Mouse (Mus musculus) midbrain, embryonic 10.5 days (tissue): ENCODE data around the gene Reck. TPM values are rescaled to one million over a fixed set of nuclear protein-coding genes. Genes with fewer than 3 reads are reported as not detected.

ENCODE experiments used
- DNase-seq: peaks from one replicate; pipeline ENCODE4 v3.0.0-alpha.2; 2017; ENCODE audit warnings: low spot score
- H3K27ac ChIP-seq: fragments of 300-500 bp; sonication (generic); replicated peaks from 2 replicates; pipeline ENCODE4 v1.5.1; 2016; ENCODE audit warnings: mild to moderate bottlenecking
- H3K27me3 ChIP-seq: fragments of 300-500 bp; sonication (generic); 2 replicates; pipeline ENCODE4 v1.6.1; 2016; ENCODE audit warnings: low read depth, mild to moderate bottlenecking; ENCODE audit not compliant: poor library complexity, severe bottlenecking
- H3K36me3 ChIP-seq: fragments of 300-500 bp; sonication (generic); 2 replicates; pipeline ENCODE4 v1.6.1; 2016; ENCODE audit warnings: mild to moderate bottlenecking, moderate library complexity
- H3K4me1 ChIP-seq: fragments of 300-500 bp; sonication (generic); 2 replicates; pipeline ENCODE4 v1.6.1; 2016
- H3K4me3 ChIP-seq: fragments of 300-500 bp; sonication (generic); 2 replicates; pipeline ENCODE4 v1.5.1; 2016; ENCODE audit warnings: mild to moderate bottlenecking, moderate library complexity
- H3K9me3 ChIP-seq: fragments of 300-500 bp; sonication (generic); replicated peaks from 2 replicates; pipeline ENCODE4 v1.6.1; 2016; ENCODE audit warnings: mild to moderate bottlenecking
- WGBS: fragments of 180-500 bp; shearing (Covaris S2); methylation state at CpG from one replicate; pipeline ENCODE4 v1.1.7; 2016; 5-methylcytosine and 5-hydroxymethylcytosine counted together
- polyA plus RNA-seq: library from polyadenylated mRNA; unstranded; fragments of >200 nt; fragmentation: Nextera tagmentation; extraction: Ambion mirVana; gene quantifications from 2 replicates; pipeline ENCODE4 v1.2.1, GENCODE M21; 2016

Gene Reck
- polyA plus RNA-seq, 1 experiment from 2014 or later: 8.7 TPM

DNA sequence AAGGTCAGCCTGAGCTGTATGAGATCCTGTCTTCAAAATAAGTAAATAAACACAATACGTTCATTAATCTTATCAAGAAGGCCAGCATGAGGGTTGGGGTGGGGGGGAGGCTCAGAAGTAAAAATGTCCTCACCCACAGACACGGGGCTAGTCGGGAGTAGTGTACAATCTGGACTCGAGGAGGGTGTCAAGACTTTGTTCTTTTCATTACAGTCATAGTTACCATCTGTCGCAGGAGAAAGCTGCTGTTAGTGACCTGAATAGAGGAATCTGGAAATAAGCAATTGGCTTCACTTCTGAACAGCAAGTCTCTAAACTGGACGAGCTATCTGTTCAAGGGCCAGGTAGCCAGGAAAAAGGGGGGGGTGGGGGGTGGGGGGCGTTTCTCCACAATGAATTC lies 829 bp upstream of the Reck start:
- WGBS: 60% methylated on average over 7 of the region's 7 CpGs
- H3K36me3 ChIP-seq: no peaks in the 10 kb centered on the region
- peaks cover 41% of the 10 kb centered on the region for H3K4me1 ChIP-seq
- no peak for DNase-seq
- H3K27ac ChIP-seq: peak overlapping the region; percentile 97
- peak overlapping the region; percentile 92 for H3K4me3 ChIP-seq
- peaks cover 20% of the 10 kb centered on the region; the same call in 1 of the 2 replicates for H3K27me3 ChIP-seq
- peaks cover 7% of the 10 kb centered on the region; the same call in 1 of the 2 replicates for H3K9me3 ChIP-seq

DNA sequence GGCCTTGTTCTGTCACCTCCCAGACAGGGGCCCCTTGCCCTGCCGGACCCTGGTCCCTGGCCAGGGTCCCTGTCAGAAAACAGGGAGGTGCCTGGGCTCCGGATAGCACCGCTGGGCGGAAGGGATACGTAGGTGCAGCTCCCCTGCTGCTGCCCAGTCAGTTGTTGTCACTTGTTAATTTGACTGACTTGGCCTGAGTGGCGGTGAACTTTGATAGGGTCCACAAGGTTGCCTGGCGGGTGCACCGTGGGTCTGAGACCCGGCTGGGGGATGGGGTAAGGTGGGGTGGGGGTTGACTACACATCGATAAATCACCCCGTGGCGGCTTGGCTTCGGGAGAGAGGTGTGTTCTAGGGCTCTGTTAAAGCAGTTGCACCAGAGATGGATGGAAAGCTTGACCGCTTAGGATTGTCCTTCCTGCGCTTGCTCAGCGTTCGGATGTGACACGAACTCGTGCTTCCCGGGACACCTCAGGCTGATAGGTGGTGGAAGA lies 635 bp downstream of the Reck start:
- no peak for DNase-seq
- Histone ChIP-seq H3K4me1 (peaks cover 41% of the 10 kb centered on the region), H3K36me3 (no peaks in the 10 kb centered on the region), H3K27ac (peak overlapping the region; percentile 97), H3K9me3 (peaks cover 7% of the 10 kb centered on the region; the same call in 1 of the 2 replicates), H3K27me3 (peaks cover 20% of the 10 kb centered on the region; the same call in 1 of the 2 replicates), H3K4me3 (peak overlapping the region; percentile 92)
- WGBS: under 1% methylated on average over 20 of the region's 20 CpGs

DNA sequence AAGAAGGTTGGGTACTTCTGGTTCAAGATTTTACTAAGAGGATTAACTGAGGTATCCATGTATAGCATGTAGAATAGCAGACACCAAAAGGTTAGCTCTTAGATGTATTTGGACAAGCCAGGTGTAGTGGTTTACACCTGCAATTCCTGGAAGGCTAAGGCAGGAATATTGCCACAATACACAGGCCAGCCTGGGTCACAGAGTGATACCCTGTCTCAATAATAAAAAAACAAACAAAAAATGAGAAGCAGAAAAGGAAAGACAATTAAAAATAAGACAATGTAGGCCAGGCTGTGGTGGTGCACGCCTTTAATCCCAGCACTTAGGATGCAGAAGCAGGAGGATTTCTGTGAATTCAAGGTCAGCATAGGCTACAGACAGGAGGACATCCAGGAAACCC lies 1.9 kb downstream of the Reck start:
- H3K36me3 ChIP-seq: no peaks in the 10 kb centered on the region
- peaks cover 20% of the 10 kb centered on the region; the same call in 1 of the 2 replicates for H3K27me3 ChIP-seq
- H3K4me1 ChIP-seq: peaks cover 41% of the 10 kb centered on the region
- no peak overlapping the region for H3K4me3 ChIP-seq
- peaks cover 7% of the 10 kb centered on the region; the same call in 1 of the 2 replicates for H3K9me3 ChIP-seq
- WGBS: 90% methylated on average over 1 of the region's 1 CpGs
- H3K27ac ChIP-seq: no peak overlapping the region
- DNase-seq: no peak

DNA sequence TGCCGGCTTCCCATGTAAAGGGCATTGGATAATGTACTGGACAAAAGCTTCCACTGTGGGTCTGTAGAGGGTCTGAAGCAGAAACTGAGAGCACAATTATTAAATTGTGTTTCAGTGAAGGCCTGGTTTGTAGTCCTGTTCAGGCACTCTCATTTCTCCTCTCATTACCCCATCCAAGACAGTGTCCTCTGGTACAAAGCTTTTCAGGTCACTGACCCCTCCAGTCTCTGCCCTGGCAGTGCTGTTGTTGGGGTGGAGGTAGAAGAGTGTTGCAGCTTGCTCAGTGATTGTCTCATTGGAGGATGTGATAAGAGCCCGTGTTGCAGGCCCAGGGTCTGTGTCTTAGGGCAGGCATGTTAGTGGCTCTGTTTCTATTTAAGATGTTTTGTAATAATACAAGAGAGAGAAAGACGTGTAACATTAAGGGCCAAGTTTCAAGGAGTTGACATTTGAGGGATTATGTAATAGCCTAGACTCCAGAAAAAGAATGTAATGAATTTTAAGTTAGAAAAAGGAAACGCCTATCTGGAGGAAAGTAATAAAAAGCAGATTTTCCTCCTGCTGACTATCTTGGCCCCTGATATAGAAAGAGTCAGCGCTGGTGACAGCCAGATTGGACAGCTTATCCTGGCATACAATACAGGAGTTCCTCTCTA lies 2.9 kb downstream of the Reck start:
- WGBS: 45% methylated on average over 5 of the region's 5 CpGs
- DNase-seq: no peak
- 0 out of 2 replicates have a peak, but pooled peaks cover under 1% of the 10 kb centered on the region for H3K9me3 ChIP-seq
- no peaks in the 10 kb centered on the region for H3K36me3 ChIP-seq
- peaks cover 17% of the 10 kb centered on the region; the same call in 1 of the 2 replicates for H3K27me3 ChIP-seq
- no peak overlapping the region for H3K27ac ChIP-seq
- H3K4me1 ChIP-seq: peaks cover 41% of the 10 kb centered on the region
- peak overlapping the region; percentile 18; the same call in 1 of the 2 replicates for H3K4me3 ChIP-seq

DNA sequence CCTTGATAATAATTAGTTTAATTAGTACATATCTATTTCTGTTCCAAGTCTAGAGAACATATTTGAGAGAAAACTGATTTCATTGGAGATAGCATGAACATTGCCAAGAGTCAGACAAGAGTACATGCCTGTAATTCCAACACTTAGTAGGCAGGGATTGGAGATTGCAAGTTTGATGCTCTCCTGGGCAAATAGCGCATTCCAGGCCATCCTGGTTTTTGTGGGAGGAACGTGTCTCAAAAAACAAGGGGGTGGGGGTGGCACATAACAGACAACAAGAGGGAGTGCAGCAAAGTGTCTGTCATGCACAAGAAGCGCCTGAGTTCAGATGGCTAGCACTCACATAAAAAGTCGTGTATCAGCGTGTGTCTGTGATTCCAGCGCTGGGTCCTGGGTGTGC lies 4.2 kb downstream of the Reck start:
- no peak for DNase-seq
- WGBS: 83% methylated on average over 6 of the region's 6 CpGs
- no peaks in the 10 kb centered on the region for H3K36me3 ChIP-seq
- peaks cover 53% of the 10 kb centered on the region for H3K4me1 ChIP-seq
- no peak overlapping the region for H3K4me3 ChIP-seq
- no peaks in the 10 kb centered on the region for H3K9me3 ChIP-seq
- no peak overlapping the region for H3K27ac ChIP-seq
- H3K27me3 ChIP-seq: peaks cover 6% of the 10 kb centered on the region; the same call in 1 of the 2 replicates

DNA sequence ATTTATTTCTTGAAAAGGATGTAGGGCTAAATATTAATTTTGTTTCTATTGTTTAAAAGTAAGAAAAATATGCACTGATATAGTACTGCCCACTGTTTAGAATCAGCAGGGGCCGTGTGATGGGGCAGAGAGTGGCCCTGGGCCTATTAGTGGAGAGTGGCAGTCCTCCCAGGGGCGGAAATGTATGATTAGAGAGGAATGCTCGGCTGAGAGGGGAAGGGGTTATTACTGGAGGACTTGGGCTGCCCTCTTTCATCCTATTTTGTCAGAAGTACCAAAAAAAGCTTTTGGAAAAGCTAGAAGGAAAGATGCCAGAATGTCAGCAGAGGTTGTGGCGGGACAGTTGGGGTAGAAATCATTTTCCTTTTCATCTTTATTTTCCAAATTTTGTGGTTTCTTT lies 8.9 kb downstream of the Reck start:
- Histone ChIP-seq H3K4me3 (no peak overlapping the region), H3K27ac (0 out of 2 replicates have a peak overlapping the region, but pooled peaks have one; percentile 3), H3K27me3 (no peaks in the 10 kb centered on the region), H3K4me1 (peaks cover 39% of the 10 kb centered on the region), H3K9me3 (no peaks in the 10 kb centered on the region), H3K36me3 (0 out of 2 replicates have a peak, but pooled peaks cover 4% of the 10 kb centered on the region)
- 52% methylated on average over 4 of the region's 4 CpGs for WGBS
- DNase-seq: no peak

DNA sequence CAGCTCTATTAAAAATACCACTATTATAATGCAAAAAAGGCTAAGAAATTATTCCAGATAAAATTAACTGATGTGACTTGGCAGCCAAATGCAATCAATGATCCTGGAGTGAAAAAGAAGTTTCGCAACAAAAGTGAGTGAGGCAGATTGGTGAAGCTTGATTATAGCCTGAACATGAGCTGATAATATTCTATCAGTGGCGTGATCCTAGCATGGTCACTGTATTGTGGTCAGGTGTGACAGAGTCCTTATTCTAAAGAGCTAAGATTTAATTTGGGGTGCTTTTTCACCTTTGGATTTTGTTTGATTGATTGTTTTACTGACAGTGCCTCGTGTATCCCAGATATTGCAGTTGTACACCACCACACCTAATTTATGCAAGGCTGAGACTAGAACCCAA lies 15.9 kb downstream of the Reck start:
- no peak for DNase-seq
- Histone ChIP-seq H3K36me3 (peaks cover 14% of the 10 kb centered on the region; the same call in 1 of the 2 replicates), H3K9me3 (no peaks in the 10 kb centered on the region), H3K4me3 (no peak overlapping the region), H3K27me3 (no peaks in the 10 kb centered on the region), H3K4me1 (peaks cover 7% of the 10 kb centered on the region), H3K27ac (no peak overlapping the region)
- 94% methylated on average over 3 of the region's 3 CpGs for WGBS

DNA sequence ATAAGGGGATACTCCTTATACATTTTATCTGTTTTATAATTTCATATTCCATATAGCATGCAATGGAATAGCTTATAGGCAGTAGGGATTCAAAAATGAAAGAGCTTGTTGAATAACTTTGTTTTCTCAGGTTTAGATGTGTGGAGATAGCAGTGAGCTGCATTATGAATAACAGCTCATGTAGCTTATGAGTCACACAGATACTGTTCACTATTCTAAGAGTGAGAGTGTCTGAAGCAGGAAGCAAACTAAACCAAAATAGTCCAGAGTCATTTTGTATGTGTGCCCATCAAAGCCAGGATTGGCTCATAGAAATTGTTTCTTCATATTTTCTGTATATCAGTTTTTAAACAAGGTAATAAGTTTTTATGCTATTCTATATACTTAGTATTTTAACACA lies 21.9 kb downstream of the Reck start:
- Histone ChIP-seq H3K36me3 (peaks cover 49% of the 10 kb centered on the region), H3K9me3 (no peaks in the 10 kb centered on the region), H3K4me1 (no peaks in the 10 kb centered on the region), H3K27me3 (no peaks in the 10 kb centered on the region), H3K4me3 (no peak overlapping the region), H3K27ac (no peak overlapping the region)
- no peak for DNase-seq

DNA sequence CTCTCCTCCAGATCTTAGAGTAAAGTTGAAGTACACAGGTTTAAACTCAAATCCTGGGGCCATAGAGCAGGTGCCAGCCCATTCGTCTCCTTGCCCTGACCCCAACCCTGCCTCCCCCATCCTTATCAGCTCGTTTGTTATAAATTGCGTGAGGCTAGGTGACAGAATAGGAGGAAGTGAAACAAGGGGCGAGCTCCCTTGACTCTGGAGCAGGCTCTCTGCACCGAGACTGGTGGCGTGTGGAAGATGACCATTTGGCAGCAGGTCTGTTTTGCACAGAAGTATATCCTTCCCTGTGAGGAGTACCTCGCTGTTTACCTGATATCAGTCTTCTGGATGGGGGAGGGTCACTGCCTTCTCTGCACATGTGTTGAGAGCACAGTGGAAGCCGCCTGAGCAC lies 23.9 kb downstream of the Reck start:
- no peaks in the 10 kb centered on the region for H3K9me3 ChIP-seq
- WGBS: 84% methylated on average over 8 of the region's 8 CpGs
- H3K36me3 ChIP-seq: peaks cover 60% of the 10 kb centered on the region

DNA sequence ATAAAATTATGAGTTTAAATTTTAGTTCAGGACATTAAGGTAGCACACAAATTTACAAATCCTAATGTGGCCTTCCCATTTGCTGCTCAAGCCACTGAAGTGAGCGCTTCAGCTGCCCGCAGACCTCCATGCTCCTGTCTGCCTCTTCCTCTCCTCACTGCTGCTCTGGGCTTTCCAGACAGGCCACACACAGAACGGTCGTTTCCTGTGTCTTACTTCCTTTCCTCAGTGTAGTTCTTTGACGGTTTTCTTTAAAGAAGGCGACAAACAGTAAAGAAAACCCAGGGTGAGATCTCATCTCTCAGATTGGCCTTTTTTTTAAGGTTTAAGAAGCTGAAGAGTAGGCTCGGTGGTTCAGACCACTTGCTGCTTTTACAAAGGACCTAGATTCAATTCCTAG lies 28.4 kb downstream of the Reck start:
- 79% methylated on average over 7 of the region's 7 CpGs for WGBS
- no peaks in the 10 kb centered on the region for H3K9me3 ChIP-seq
- H3K27me3 ChIP-seq: no peaks in the 10 kb centered on the region
- no peak for DNase-seq
- no peak overlapping the region for H3K27ac ChIP-seq
- no peak overlapping the region for H3K4me3 ChIP-seq
- H3K36me3 ChIP-seq: peaks cover 37% of the 10 kb centered on the region
- H3K4me1 ChIP-seq: no peaks in the 10 kb centered on the region

More for the DNA sequence above, 23.9 kb downstream of the Reck start:
- H3K4me1 ChIP-seq: no peaks in the 10 kb centered on the region
- H3K27ac ChIP-seq: no peak overlapping the region
- no peak overlapping the region for H3K4me3 ChIP-seq
- no peaks in the 10 kb centered on the region for H3K27me3 ChIP-seq
- DNase-seq: no peak

DNA sequence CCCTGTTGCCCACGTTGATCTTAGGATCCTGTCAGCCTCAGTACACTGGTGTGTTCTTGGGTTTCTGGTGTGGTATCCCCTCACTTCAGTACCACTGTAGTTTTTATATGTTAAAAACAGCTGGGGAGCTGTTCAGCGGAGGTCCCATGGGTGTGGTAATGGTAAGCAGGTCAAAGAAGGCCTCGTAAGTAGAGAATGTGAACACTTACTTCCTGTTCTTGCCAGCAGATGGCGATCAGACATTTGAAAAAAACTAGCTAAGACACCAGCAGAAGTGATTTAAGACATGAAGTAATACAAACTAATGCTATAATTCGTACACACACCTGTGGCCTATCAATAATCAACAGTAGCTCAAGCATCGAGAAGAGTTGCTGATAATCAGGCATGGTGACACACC lies 31.1 kb downstream of the Reck start:
- Histone ChIP-seq H3K36me3 (peaks cover 34% of the 10 kb centered on the region), H3K27me3 (no peaks in the 10 kb centered on the region), H3K27ac (no peak overlapping the region), H3K4me3 (no peak overlapping the region), H3K4me1 (no peaks in the 10 kb centered on the region), H3K9me3 (no peaks in the 10 kb centered on the region)
- DNase-seq: peak; percentile 28
- WGBS: 41% methylated on average over 6 of the region's 6 CpGs

DNA sequence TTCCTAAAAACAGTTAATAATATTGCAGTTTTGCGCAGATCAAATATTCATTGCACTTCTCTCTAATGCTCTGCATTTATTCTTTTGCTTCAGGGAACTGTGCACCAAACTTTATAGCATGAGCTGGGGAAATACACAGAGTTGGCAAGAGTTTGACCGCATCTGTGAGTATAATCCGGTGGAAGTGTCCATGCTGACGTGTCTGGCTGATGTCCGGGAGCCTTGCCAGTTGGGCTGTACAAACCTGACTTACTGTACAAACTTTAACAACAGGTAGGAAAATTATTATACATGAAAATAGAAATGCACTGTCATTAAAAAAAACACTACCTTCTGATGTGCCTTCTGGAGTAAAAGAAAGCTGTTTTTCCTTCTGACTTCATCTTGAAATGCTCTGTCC lies 42.9 kb downstream of the Reck start:
- H3K27ac ChIP-seq: no peak overlapping the region
- no peak overlapping the region for H3K4me3 ChIP-seq
- H3K9me3 ChIP-seq: no peaks in the 10 kb centered on the region
- no peaks in the 10 kb centered on the region for H3K4me1 ChIP-seq
- no peak for DNase-seq
- peaks cover 53% of the 10 kb centered on the region for H3K36me3 ChIP-seq
- WGBS: 95% methylated on average over 5 of the region's 5 CpGs
- no peaks in the 10 kb centered on the region for H3K27me3 ChIP-seq

DNA sequence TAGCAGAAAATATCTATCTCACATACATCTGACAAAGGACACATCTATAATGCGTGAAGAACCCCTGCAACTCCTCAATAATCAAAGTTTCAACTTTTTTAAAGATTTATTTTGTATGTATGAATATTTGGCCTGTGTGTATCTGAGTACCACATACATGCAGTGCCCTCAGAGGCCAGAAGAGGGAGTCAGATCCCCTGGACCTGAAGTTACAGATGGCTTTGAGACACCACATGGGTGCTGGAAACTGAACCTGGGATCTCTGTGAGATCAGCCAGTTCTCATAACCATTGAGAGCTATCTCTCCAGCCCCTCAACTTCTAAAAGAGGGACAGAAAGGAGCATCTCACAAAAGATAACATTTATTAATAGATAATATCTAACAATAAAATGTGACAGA lies 45.3 kb downstream of the Reck start:
- 82% methylated on average over 1 of the region's 1 CpGs for WGBS
- Histone ChIP-seq H3K4me1 (no peaks in the 10 kb centered on the region), H3K36me3 (peaks cover 55% of the 10 kb centered on the region), H3K4me3 (no peak overlapping the region), H3K27me3 (no peaks in the 10 kb centered on the region), H3K9me3 (no peaks in the 10 kb centered on the region), H3K27ac (no peak overlapping the region)
- DNase-seq: no peak
